Mouse (Mus musculus) bone marrow, adult 2 months (tissue): Measurements from ENCODE around the gene Dusp12. TPM values are rescaled to one million over a fixed set of nuclear protein-coding genes. Genes with fewer than 3 reads are reported as not detected.

Source experiments
- H3K27ac ChIP-seq: fragments of 200-500 bp; 2 replicates; pipeline ENCODE4 v1.5.1; 2012; ENCODE audit warnings: low read depth, mild to moderate bottlenecking, control low read depth, inconsistent platforms, low read length; ENCODE audit not compliant: control insufficient read depth, poor library complexity, insufficient read depth
- H3K4me1 ChIP-seq: fragments of 200-500 bp; 2 replicates; pipeline ENCODE4 v1.6.1; 2011; ENCODE audit warnings: low read length; ENCODE audit not compliant: control insufficient read depth, insufficient read depth
- H3K4me3 ChIP-seq: fragments of 200-500 bp; replicated peaks from 2 replicates; pipeline ENCODE3; 2011; ENCODE audit warnings: mild to moderate bottlenecking, low read depth, low read length, control low read depth; ENCODE audit not compliant: control insufficient read depth
- CTCF ChIP-seq: fragments of 200-500 bp; IDR thresholded peaks from 2 replicates; pipeline ENCODE4 v1.5.1; 2011; ENCODE audit warnings: low read length, control low read depth; ENCODE audit not compliant: control insufficient read depth, insufficient read depth
- POLR2A ChIP-seq: fragments of 200-500 bp; IDR thresholded peaks from 2 replicates; pipeline ENCODE4 v1.6.1; 2011; ENCODE audit warnings: low read depth, mild to moderate bottlenecking, control low read depth, low read length, borderline replicate concordance; ENCODE audit not compliant: control insufficient read depth
- WGBS: fragments of 180-500 bp; shearing (Covaris S2); methylation state at CpG from one replicate; pipeline ENCODE4 v1.1.7; 2018; 5-methylcytosine and 5-hydroxymethylcytosine counted together
- polyA plus RNA-seq: library from polyadenylated mRNA; stranded (reverse); fragments of >200 nt; gene quantifications from 2 replicates; pipeline ENCODE4 v1.2.4, GENCODE M21; 2011; ENCODE audit warnings: low replicate concordance; ENCODE audit not compliant: missing spikeins, insufficient read depth, insufficient read length

The Dusp12 gene
- polyA plus RNA-seq, 1 experiment: 18.2 TPM

- Histone ChIP-seq H3K4me1 (no peaks in the 10 kb centered on the region; the same call in 1 of the 2 replicates), H3K27ac (no peak overlapping the region), H3K4me3 (no peak overlapping the region)
- TF ChIP-seq CTCF (no peak), POLR2A (no peak)
- 85% methylated on average over 4 of the region's 4 CpGs for WGBS
Measured at GRCm38 (mm10) chr1:170889310-170889709, 4.0 kb upstream of the Dusp12 start.

DNA sequence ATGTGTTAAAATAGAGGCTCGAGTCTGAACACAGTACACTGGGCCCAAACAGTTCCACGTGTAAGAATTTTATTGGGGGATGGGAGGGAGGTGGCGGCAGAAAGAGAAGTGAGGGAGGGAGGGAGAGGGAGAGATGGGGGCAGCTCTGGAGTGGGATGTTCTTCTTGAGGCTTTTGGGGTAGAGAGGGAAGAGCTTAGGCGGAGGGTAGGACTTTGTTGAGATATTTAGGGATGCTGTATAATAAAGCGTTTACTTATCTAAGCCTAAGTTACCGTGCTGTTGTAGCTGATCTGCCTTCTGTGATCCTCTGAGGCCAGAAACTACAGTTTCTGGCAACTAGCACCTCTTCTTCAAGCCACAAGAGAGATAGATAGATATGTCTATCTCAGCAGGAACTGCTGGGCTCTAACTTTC is 711 bp upstream of the Dusp12 start:
- H3K4me1 ChIP-seq: no peaks in the 10 kb centered on the region; the same call in 1 of the 2 replicates
- WGBS: 38% methylated on average over 6 of the region's 6 CpGs
- no peak overlapping the region for H3K27ac ChIP-seq
- no peak overlapping the region for H3K4me3 ChIP-seq
- TF ChIP-seq CTCF (no peak), POLR2A (no peak)

DNA sequence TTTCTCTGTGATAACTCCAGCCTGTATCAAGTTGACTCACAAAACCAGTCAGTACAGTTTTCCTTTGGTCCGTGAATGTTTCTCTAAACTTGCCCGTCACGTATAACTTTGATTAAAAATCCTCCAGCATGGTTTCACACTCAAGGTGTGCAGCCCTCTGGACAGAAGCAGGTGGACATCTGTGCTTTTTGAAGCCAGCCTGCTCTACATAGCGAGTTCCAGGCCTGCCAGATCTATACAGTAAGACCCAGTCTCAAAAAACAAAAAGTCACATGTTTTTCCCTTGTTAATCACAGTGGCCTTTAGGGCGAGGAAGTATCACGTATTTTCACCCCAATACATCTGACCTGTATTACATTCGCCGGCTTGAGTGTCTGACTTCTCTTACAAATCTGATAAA is 950 bp downstream of the Dusp12 start:
- Histone ChIP-seq H3K27ac (no peak overlapping the region), H3K4me3 (no peak overlapping the region), H3K4me1 (no peaks in the 10 kb centered on the region; the same call in 1 of the 2 replicates)
- 24% methylated on average over 8 of the region's 8 CpGs for WGBS
- no peak for TF ChIP-seq CTCF
- no peak for TF ChIP-seq POLR2A

DNA sequence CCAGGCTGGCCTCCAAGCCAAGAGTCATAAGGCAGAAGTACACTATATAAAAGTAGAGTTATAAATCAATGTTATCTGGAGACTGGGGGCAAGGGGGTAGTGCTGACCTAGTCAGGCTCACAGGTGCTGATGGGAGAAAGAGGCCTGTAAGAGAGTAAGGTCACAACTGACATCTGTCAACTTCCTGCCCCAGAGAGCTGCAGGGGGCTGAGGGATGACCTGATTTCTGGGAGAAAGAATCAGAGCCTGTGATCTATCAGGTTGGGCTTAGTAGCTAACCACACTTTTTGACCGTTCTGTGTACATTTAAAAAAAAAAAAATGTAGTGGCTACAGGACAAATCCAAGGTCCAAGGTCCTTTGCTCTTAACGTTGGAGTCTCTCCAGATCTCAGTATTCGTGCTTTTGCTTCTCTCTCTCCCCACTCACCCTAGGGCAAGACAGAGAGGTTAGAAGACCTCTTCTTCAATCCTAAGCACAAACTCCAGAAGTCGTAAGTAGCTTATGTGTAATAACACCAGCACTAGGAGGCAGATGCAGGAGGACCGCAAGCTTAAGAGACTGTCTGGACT is 2.3 kb downstream of the Dusp12 start:
- H3K27ac ChIP-seq: no peak overlapping the region
- no peaks in the 10 kb centered on the region; the same call in 1 of the 2 replicates for H3K4me1 ChIP-seq
- TF ChIP-seq POLR2A (no peak), CTCF (no peak)
- H3K4me3 ChIP-seq: no peak overlapping the region
- WGBS: 80% methylated on average over 5 of the region's 5 CpGs

- H3K27ac ChIP-seq: no peak overlapping the region
- no peak for TF ChIP-seq CTCF
- no peak for TF ChIP-seq POLR2A
- no peaks in the 10 kb centered on the region for H3K4me1 ChIP-seq
- H3K4me3 ChIP-seq: no peak overlapping the region
- WGBS: 94% methylated on average over 5 of the region's 5 CpGs
Measured at GRCm38 (mm10) chr1:170876906-170877305, 8.4 kb downstream of the Dusp12 start.

GRCm38 (mm10) chr1:170875676-170876075 is 9.7 kb downstream of the Dusp12 start:
- 85% methylated on average over 3 of the region's 3 CpGs for WGBS
- TF ChIP-seq CTCF (no peak), POLR2A (no peak)
- H3K27ac ChIP-seq: no peak overlapping the region
- H3K4me3 ChIP-seq: no peak overlapping the region
- no peaks in the 10 kb centered on the region for H3K4me1 ChIP-seq

GRCm38 (mm10) chr1:170871961-170872360 is 13.4 kb downstream of the Dusp12 start:
- WGBS: 89% methylated on average over 2 of the region's 2 CpGs
- no peak overlapping the region for H3K4me3 ChIP-seq
- H3K27ac ChIP-seq: no peak overlapping the region

GRCm38 (mm10) chr1:170871402-170871801 is 13.9 kb downstream of the Dusp12 start:
- H3K4me1 ChIP-seq: no peaks in the 10 kb centered on the region; the same call in 1 of the 2 replicates
- no peak overlapping the region for H3K27ac ChIP-seq
- no peak overlapping the region for H3K4me3 ChIP-seq
- 90% methylated on average over 6 of the region's 6 CpGs for WGBS
- TF ChIP-seq CTCF: no peak

More at GRCm38 (mm10) chr1:170871961-170872360, 13.4 kb downstream of the Dusp12 start:
- no peak for TF ChIP-seq POLR2A
- no peak for TF ChIP-seq CTCF
- no peaks in the 10 kb centered on the region; the same call in 1 of the 2 replicates for H3K4me1 ChIP-seq

- H3K4me1 ChIP-seq: peaks cover 2% of the 10 kb centered on the region
- H3K4me3 ChIP-seq: peak overlapping the region; percentile 65
- TF ChIP-seq POLR2A (no peak), CTCF (no peak)
- WGBS: 14% methylated on average over 14 of the region's 14 CpGs
- H3K27ac ChIP-seq: no peak overlapping the region
Measured at GRCm38 (mm10) chr1:170868905-170869283, 16.4 kb downstream of the Dusp12 start.
